Comparison of ENCODE assay signal across 23 mouse cellular contexts in genomic region chr7:113730406-113731247, GRCm38 (mm10). TPM values are rescaled to one million over a fixed set of nuclear protein-coding genes. Genes with fewer than 3 reads are reported as not detected.
DNase-seq lines count a peak whose midpoint lies in the region; ATAC-seq and TF ChIP-seq lines count a peak whose summit lies in the region.
"Had no signal": no experiment of that assay in that cellular context is flagged by ENCODE, and none has a peak within 500 bp of the region (broad histone marks: within the 10 kb centered on the region; RNA-seq: fewer than 3 reads in every experiment).

No protein-coding gene starts in this region.

- no peaks in the 10 kb centered on the region for H3K9me3 ChIP-seq in forebrain, postnatal 0 days (ENCODE audit: low read length)
- H3K9me3 ChIP-seq in forebrain, embryonic 10.5 days, result no peaks in the 10 kb centered on the region
- no peaks in the 10 kb centered on the region for H3K9me3 ChIP-seq in lung, postnatal 0 days (ENCODE audit: low read length)
- H3K9me3 ChIP-seq in intestine, embryonic 16.5 days (ENCODE audit: control insufficient read depth, low read length), result no peaks in the 10 kb centered on the region
- no peaks in the 10 kb centered on the region for H3K9me3 ChIP-seq in stomach, embryonic 15.5 days
- H3K9me3 ChIP-seq: forebrain, embryonic 13.5 days; hindbrain, embryonic 13.5 days; kidney, embryonic 15.5 days; liver, embryonic 13.5 days had no signal

- no peak overlapping the region for H3K4me2 ChIP-seq in forebrain, postnatal 0 days (ENCODE audit: low read depth)
- no peak overlapping the region for H3K4me2 ChIP-seq in lung, postnatal 0 days (replicated peaks; ENCODE audit: low read depth, low read length)
- no peak overlapping the region for H3K4me2 ChIP-seq in intestine, embryonic 16.5 days (ENCODE audit: low read depth, low read length)
- no peak overlapping the region for H3K4me2 ChIP-seq in stomach, embryonic 15.5 days
- H3K4me2 ChIP-seq: forebrain, embryonic 13.5 days; hindbrain, embryonic 13.5 days; kidney, embryonic 15.5 days; liver, embryonic 13.5 days had no signal

- peak; percentile 61 for ATAC-seq in forebrain, postnatal 0 days
- no peak for ATAC-seq in lung, postnatal 0 days
- ATAC-seq in intestine, embryonic 16.5 days, result 0 out of 2 replicates have a peak, but pooled peaks have one; percentile 26
- ATAC-seq in stomach, embryonic 15.5 days (ENCODE audit: insufficient read depth, low FRiP score, low read depth), result peak; percentile 88
- ATAC-seq: forebrain, embryonic 13.5 days; inflammation-experienced regulatory T-cells, adult 6 months had no signal

- H3K4me1 ChIP-seq in forebrain, postnatal 0 days (ENCODE audit: insufficient read depth), result peaks cover 10% of the 10 kb centered on the region; the same call in 1 of the 2 replicates
- H3K4me1 ChIP-seq in forebrain, embryonic 10.5 days, result peaks cover 10% of the 10 kb centered on the region
- H3K4me1 ChIP-seq in lung, postnatal 0 days (ENCODE audit: insufficient read depth, low read depth, low read length), result no peaks in the 10 kb centered on the region
- no peaks in the 10 kb centered on the region for H3K4me1 ChIP-seq in intestine, embryonic 16.5 days (ENCODE audit: control insufficient read depth, insufficient read depth, low read length)
- H3K4me1 ChIP-seq in stomach, embryonic 15.5 days, result no peaks in the 10 kb centered on the region
- H3K4me1 ChIP-seq: forebrain, embryonic 13.5 days; liver, embryonic 13.5 days had no signal

- H3K4me3 ChIP-seq in forebrain, postnatal 0 days (ENCODE audit: low read depth, low read length), result no peak overlapping the region
- no peak overlapping the region for H3K4me3 ChIP-seq in forebrain, embryonic 10.5 days
- no peak overlapping the region for H3K4me3 ChIP-seq in lung, postnatal 0 days (ENCODE audit: low read depth, low read length)
- H3K4me3 ChIP-seq in intestine, embryonic 16.5 days (ENCODE audit: low read length), result no peak overlapping the region
- no peak overlapping the region for H3K4me3 ChIP-seq in stomach, embryonic 15.5 days (replicated peaks)
- H3K4me3 ChIP-seq: forebrain, embryonic 13.5 days; heart, adult 2 months; hindbrain, embryonic 13.5 days; kidney, embryonic 15.5 days; liver, embryonic 13.5 days; megakaryocyte, embryonic 14.5 days had no signal

- TF ChIP-seq CTCF in forebrain, postnatal 0 days (IDR thresholded peaks at IDR 0.05; ENCODE audit: low read depth), result no peak
- TF ChIP-seq CTCF in lung, postnatal 0 days (IDR thresholded peaks at IDR 0.05), result no peak

- no peaks in the 10 kb centered on the region for H3K36me3 ChIP-seq in forebrain, postnatal 0 days (ENCODE audit: insufficient read depth)
- no peaks in the 10 kb centered on the region for H3K36me3 ChIP-seq in forebrain, embryonic 10.5 days (replicated peaks)
- H3K36me3 ChIP-seq in lung, postnatal 0 days (ENCODE audit: insufficient read depth, low read length), result no peaks in the 10 kb centered on the region
- no peaks in the 10 kb centered on the region for H3K36me3 ChIP-seq in intestine, embryonic 16.5 days (ENCODE audit: control insufficient read depth, insufficient read depth, low read length)
- H3K36me3 ChIP-seq in stomach, embryonic 15.5 days, result no peaks in the 10 kb centered on the region
- H3K36me3 ChIP-seq: hindbrain, embryonic 13.5 days; kidney, embryonic 15.5 days; liver, embryonic 13.5 days had no signal

- DNase-seq in forebrain, postnatal 0 days, result peak; percentile 42
- DNase-seq in forebrain, embryonic 10.5 days (ENCODE audit: extremely low spot score, low spot score), result no peak
- DNase-seq in lung, postnatal 0 days (ENCODE audit: low spot score), result peak; percentile 17
- DNase-seq in lung, postnatal 25 days (ENCODE audit: low spot score), result no peak
- DNase-seq in kidney, adult 8-10 months, result no peak
- no peak for DNase-seq in urinary bladder, postnatal 25 days (ENCODE audit: low spot score)
- DNase-seq: adrenal gland, postnatal 25 days; cerebellum, adult 9-10 months; gastrocnemius, postnatal 14 days; heart, adult 2 months; kidney, postnatal 4 days; layer of hippocampus, adult 9-11 months; liver, embryonic 13.5 days; lung, postnatal 36 days; thymus, postnatal 25 days had no signal

- H3K27me3 ChIP-seq in forebrain, postnatal 0 days (ENCODE audit: insufficient read depth, low read length), result no peaks in the 10 kb centered on the region
- no peaks in the 10 kb centered on the region for H3K27me3 ChIP-seq in forebrain, embryonic 10.5 days (ENCODE audit: poor library complexity, severe bottlenecking)
- H3K27me3 ChIP-seq in lung, postnatal 0 days (replicated peaks; ENCODE audit: insufficient read depth, low read length), result no peaks in the 10 kb centered on the region
- H3K27me3 ChIP-seq in intestine, embryonic 16.5 days (replicated peaks; ENCODE audit: control insufficient read depth, insufficient read depth, low read length), result no peaks in the 10 kb centered on the region
- no peaks in the 10 kb centered on the region for H3K27me3 ChIP-seq in stomach, embryonic 15.5 days (replicated peaks)
- H3K27me3 ChIP-seq: forebrain, embryonic 13.5 days; liver, embryonic 13.5 days had no signal

- no peak overlapping the region for H3K9ac ChIP-seq in forebrain, postnatal 0 days
- no peak overlapping the region for H3K9ac ChIP-seq in lung, postnatal 0 days (replicated peaks; ENCODE audit: low read depth)
- H3K9ac ChIP-seq in intestine, embryonic 16.5 days (ENCODE audit: low read depth, low read length), result no peak overlapping the region
- no peak overlapping the region for H3K9ac ChIP-seq in stomach, embryonic 15.5 days
- H3K9ac ChIP-seq: forebrain, embryonic 13.5 days; hindbrain, embryonic 13.5 days; kidney, embryonic 15.5 days; liver, embryonic 13.5 days had no signal

- no peak for TF ChIP-seq EP300 in lung, postnatal 0 days (IDR thresholded peaks at IDR 0.05)

- 73% methylated on average over 8 of the region's 8 CpGs for WGBS in forebrain, postnatal 0 days
- 94% methylated on average over 8 of the region's 8 CpGs for WGBS in forebrain, embryonic 10.5 days
- 66% methylated on average over 8 of the region's 8 CpGs for WGBS in lung, postnatal 0 days
- WGBS in intestine, embryonic 16.5 days, result 74% methylated on average over 8 of the region's 8 CpGs
- WGBS in stomach, embryonic 15.5 days, result 65% methylated on average over 8 of the region's 8 CpGs

- no peak overlapping the region for H3K27ac ChIP-seq in forebrain, postnatal 0 days (ENCODE audit: low read depth, low read length)
- H3K27ac ChIP-seq in forebrain, embryonic 10.5 days, result no peak overlapping the region
- H3K27ac ChIP-seq in lung, postnatal 0 days (ENCODE audit: low read length), result no peak overlapping the region
- H3K27ac ChIP-seq in intestine, embryonic 16.5 days (ENCODE audit: low read length), result no peak overlapping the region
- H3K27ac ChIP-seq in stomach, embryonic 15.5 days, result peak overlapping the region; percentile 65
- H3K27ac ChIP-seq: forebrain, embryonic 13.5 days; heart, adult 2 months; hindbrain, embryonic 13.5 days; kidney, embryonic 15.5 days; liver, embryonic 13.5 days had no signal

RNA-seq across cellular contexts. Expression of gene Spon1, which starts 35.2 kb away (rescaled TPM):
- total RNA-seq in forebrain, postnatal 0 days (2014; rRNA removed), result 18.2 and 25.8 TPM in 2 replicates
- polyA plus RNA-seq in forebrain, postnatal 0 days (2015; fragmentation: Nextera tagmentation; extraction: Ambion mirVana), result 20.5 and 26.4 TPM in 2 replicates
- polyA plus RNA-seq in forebrain, embryonic 10.5 days (2016; fragmentation: Nextera tagmentation; extraction: Ambion mirVana), result 10.3 and 12.9 TPM in 2 replicates
- polyA plus RNA-seq in lung, postnatal 0 days (2015; fragmentation: Nextera tagmentation; extraction: Ambion mirVana), result 35.1 and 35.9 TPM in 2 replicates
- polyA plus RNA-seq in intestine, embryonic 16.5 days (2015; fragmentation: Nextera tagmentation; extraction: Ambion mirVana), result 8.2 and 8.9 TPM in 2 replicates
- 17.1 and 19.6 TPM in 2 replicates for polyA plus RNA-seq in stomach, embryonic 15.5 days (2015; fragmentation: Nextera tagmentation; extraction: Ambion mirVana)
- total RNA-seq: common myeloid progenitor, adult 5-6 weeks had no signal

Comparison
In these comparisons a context has a peak if more than half of its experiments do, and no peak if none do; other contexts are left out.
1. DNase-seq: peak in forebrain, postnatal 0 days (single experiment) and lung, postnatal 0 days (single experiment); none in forebrain, embryonic 10.5 days (single experiment), lung, postnatal 25 days (single experiment), kidney, adult 8-10 months (0 of 2) and urinary bladder, postnatal 25 days (single experiment).